Mouse (Mus musculus): Measurements from ENCODE around the gene Scube2.

GRCm38 (mm10) chr7:109859354-109859753 is 6.1 kb downstream of the Scube2 start:
- no peak for TF ChIP-seq POLR2A (IDR thresholded peaks at IDR 0.05; ENCODE audit: low read depth, low read length)
- no peak for TF ChIP-seq CTCF (IDR thresholded peaks at IDR 0.05; ENCODE audit: extremely low read depth, insufficient read length, insufficient replicate concordance, low read depth, low read length)

Measured in small intestine, adult 2 months (tissue).